Mouse (Mus musculus) right cerebral cortex, postnatal 36 days (tissue): ENCODE measurements around the gene Ccs.
A peak's percentile ranks its signal among the peaks of the same experiment; 100 is the strongest.
"Not testable (repeated sequence)": the region's sequence is repeated elsewhere in the genome, so short reads cannot be mapped to it uniquely, and the experiment has no call there.

Experiments
- DNase-seq, 2 experiments: peaks; one replicate each; pipeline ENCODE4 v3.0.0; 2022; ENCODE audit warnings: low spot score in 2 of 2, mixed read lengths in 1 of 2

Gene Ccs

DNA sequence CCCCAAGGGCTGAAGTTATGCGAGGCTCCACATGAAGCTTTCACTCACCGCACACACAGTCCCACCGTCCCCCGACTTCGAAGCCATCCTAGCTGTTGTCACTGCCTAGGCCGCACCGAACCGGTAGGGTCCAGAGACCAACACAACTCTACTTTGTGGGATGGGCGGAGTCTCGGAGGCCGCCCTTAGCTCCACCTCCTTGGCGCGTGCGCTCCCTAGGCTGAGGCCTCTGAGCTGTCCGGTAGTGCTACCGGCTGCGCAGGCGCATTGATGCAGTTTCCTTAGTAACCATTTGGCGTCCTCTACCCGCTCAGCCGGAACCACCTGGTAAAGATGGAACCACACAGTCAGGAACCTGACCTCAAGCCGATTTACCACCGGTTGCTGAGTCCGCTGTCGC lies at the start of gene Ccs, which contains the start of gene Ccdc87:
Ccs (minus strand) TSS at position 184 of the 400 bp plus-strand sequence.
Ccdc87 (plus strand) TSS at position 218 of the 400 bp plus-strand sequence.
- DNase-seq = peak; percentile 95 to 97

- no peak for DNase-seq
Observed at GRCm38 (mm10) chr19:4883961-4884360, 44.8 kb upstream of the Ccs start.

- no peak for DNase-seq
Observed at GRCm38 (mm10) chr19:4879324-4879703, 40.2 kb upstream of the Ccs start.

- DNase-seq = peak; percentile 90 to 93
Observed at GRCm38 (mm10) chr19:4878405-4879323, 39.5 kb upstream of the Ccs start, which contains the start of gene Zdhhc24. Zdhhc24 (plus strand) TSS chr19:4878668.

- DNase-seq = no peak
Observed at GRCm38 (mm10) chr19:4877785-4878184, 38.7 kb upstream of the Ccs start, which contains the start of gene Actn3. Actn3 (minus strand) TSS chr19:4877909.

DNA sequence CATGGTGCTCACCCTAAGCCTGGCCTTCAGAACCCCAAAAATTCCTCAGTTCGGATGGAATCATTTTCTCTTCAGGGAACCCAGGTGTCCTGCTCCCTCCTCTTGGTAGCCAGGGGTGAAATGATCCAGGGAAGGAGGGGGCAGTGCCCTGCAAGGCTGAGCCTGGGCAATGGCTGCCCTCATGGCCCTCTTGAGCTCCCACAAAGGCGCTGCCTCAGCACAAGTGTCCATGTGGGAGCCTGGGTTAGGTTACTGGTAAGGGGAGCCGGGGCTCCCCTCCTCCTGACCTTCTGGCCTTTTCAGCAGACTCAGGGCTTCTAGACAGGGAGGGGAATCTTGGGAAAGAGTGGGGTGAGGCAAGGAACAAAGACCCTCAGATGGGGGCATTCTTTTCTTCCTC lies 37.6 kb upstream of the Ccs start:
- no peak for DNase-seq

GRCm38 (mm10) chr19:4876241-4876640 lies 37.1 kb upstream of the Ccs start:
- no peak for DNase-seq

DNA sequence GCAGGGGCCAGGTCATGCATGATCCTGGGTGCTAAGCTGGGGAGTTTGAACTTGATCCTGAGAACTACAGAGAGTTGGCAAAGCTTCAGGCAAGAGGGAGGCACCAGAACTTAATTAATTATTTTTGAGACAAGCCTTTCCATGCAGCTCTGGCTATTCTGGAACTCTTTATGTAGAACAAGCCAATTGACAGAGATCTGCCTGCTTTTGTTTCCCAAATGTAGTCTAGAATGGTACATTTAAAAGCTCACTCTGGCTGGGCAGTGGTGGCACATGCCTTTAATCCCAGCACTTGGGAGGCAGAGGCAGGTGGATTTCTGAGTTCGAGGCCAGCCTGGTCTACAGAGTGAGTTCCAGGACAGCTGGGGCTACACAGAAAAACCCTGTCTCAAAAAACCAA lies 35.5 kb upstream of the Ccs start:
- not testable (repeated sequence) for DNase-seq

GRCm38 (mm10) chr19:4865147-4865546 lies 26.0 kb upstream of the Ccs start:
- DNase-seq = no peak

GRCm38 (mm10) chr19:4863048-4863447 lies 23.9 kb upstream of the Ccs start:
- no peak for DNase-seq

DNA sequence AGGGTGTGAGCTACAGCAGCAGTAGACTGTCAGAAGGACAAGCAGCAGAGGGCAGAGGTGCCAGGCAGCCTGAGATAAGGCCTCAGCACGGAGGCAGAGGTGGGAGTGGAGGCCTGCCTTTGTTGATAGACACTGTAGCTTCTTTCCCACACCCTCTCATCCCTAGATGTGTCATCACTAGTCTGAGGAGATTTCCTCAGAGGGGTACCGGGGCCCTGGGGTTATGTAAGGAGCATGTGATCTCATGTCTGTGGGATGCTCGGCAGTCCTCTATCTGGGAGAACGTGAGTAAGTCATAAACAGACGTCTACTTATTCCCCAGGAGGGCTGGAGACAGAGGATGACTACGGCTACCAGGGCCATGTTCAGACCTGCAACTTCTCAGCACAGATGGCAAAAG lies 19.9 kb upstream of the Ccs start:
- no peak for DNase-seq

DNA sequence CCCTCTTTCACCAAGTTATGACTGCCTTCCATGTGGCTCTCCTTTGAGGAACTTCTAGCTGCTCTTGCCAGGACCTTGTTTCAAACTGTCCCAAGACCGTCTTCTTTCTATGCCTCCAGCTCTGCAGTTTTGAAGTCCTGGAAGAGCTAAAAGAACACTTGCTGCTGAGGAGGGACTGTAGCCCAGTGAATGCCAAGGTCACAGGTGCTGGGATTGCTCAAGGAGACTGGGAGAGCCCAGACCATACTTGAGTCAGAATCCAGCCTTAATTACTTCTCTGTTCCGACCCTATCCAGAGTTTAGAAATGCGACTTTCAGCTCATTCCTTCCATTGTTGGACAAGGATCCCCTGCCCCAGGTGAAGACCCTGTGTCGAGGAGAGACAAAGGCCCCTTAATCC lies 16.8 kb upstream of the Ccs start:
- no peak for DNase-seq

DNA sequence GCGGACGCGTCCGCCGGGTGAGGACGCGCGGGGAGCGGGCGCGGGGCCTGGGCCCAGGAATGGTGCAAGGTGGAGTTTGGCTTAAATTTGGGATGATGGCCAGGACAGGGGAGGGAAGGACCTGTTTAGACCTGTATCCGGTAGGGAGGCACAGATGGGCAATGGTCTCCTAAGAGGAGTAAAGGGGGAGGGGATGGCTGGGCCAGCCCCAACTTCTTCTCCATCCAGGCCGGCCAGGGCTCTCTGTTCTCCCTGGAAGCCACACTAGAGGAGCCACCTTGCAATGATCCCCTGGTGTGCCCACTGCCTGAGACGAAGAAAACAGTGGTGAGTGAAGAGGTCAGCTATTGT lies 16.3 kb upstream of the Ccs start:
- DNase-seq = no peak

GRCm38 (mm10) chr19:4854552-4855469 lies 15.7 kb upstream of the Ccs start, which contains the start of gene Ctsf:
Ctsf (plus strand) TSS chr19:4855130.
- peak; percentile 88 to 89 for DNase-seq

DNA sequence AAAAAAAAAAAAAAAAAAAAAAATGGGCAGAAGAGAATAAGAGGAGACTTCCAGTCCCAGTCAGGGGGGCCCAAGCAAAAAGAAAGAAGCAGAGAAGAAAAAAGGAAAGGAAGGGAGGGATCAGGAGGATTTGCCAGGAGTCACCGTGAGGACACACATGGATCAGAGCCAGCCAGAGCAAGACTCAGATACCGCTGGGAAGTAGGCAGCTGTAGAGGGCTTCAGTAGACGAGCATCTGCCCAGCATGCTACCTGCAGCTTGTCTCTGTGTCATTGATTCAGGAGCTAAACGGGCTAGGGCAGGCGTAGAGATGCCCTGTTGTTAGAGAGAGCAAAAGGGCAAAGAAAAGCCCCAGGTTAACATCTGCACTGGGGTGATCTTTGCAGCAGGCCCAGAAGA lies 11.1 kb upstream of the Ccs start:
- DNase-seq = no peak

GRCm38 (mm10) chr19:4849800-4850199 lies 10.7 kb upstream of the Ccs start:
- no peak for DNase-seq

- DNase-seq = no peak
Observed at GRCm38 (mm10) chr19:4847490-4847889, 8.4 kb upstream of the Ccs start.

DNA sequence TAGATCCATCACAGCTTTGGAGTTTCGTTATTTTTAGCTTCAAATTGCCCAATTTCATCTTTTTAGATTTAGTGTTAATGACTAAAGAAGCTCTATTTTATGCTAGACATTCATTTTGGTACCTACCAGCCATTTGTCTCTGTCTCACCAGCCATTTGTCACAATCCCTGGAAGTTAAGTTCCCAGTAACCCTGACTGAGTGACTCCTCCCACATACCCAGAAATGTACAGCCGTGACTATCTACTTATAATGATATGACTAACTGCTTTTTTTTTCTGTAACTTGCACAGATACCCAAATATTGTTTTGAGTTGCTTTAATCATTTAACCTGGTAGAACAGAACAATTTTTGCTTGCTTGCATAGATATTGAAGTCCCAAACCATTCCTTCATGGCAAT lies 6.7 kb upstream of the Ccs start:
- DNase-seq = no peak

GRCm38 (mm10) chr19:4842611-4843010 lies 3.5 kb upstream of the Ccs start:
- DNase-seq = no peak

- DNase-seq = no peak
Observed at GRCm38 (mm10) chr19:4840848-4841247, 1.7 kb upstream of the Ccs start.

DNA sequence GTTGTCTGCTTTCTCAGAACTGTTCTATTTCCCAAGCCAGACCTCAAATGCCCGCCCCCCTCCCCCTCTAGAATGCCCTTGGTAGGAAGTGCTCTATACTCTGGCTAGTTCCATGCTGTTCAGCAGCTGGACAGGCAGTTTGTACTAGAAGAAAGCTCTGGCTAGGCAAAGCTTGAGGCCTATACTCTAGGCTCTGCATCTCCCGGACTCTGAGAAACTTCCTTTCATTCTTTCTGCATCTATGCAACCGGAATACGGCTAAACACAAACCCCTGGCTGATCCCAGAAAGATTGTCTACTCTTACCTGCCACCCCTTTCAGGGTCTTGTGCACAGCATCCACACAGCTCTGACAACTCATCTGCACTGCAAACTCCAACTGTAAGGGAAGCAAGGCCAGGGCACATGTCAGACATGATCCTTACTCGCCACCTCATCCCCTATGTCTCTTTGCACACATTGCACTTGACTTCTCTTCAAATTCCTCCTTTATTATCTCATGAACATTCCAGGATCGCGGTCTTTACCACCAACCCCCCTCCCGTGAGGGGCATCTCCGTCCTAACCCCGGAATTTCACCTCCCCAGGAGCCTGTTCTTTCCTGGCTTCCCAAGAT lies 499 bp downstream of the Ccs start:
- DNase-seq = no peak

DNA sequence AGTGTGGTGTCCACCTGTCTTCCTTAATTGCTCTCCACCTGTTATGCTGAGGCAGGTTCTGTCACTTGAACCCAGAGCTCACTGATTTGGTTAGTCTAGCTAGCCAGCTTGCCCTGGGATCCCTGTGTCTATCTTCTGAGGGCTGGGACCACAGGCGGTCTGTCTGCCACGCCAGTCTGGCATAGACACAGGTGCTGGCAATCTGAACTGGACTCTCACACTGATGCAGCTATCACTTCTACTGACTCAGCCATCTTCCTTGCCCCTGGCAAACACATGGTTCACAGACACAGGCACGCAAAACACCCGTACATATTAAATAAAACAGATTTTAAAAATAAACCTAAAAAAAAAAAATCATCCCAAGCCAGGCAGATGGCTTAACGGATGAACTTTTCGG lies 2.1 kb downstream of the Ccs start:
- no peak for DNase-seq
